Mouse (Mus musculus): Measurements from ENCODE around the gene Grik4.

DNA sequence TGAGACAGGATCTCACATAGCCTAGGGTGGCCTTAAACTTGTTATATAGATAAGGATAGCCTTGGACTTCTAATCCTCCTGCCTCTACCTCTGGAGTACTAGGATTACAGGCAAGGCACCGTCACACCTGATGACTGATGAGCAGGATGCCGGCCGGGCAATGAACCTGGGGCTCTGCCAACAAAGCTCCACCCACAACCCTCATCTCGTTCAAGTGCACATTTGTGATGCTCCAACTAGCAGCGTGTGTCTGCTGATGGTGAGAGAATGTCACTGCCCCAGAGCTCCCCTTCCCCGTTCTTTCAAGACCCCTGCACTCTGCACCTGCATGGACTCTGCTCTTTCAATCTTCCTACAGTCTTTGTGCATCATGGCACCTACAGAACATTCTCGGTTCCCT is 12.1 kb downstream of the Grik4 start:
- TF ChIP-seq CTCF (IDR thresholded peaks at IDR 0.05; ENCODE audit: borderline replicate concordance, insufficient read depth, low read length), result no peak
- TF ChIP-seq POLR2A (IDR thresholded peaks at IDR 0.05; ENCODE audit: low read depth, low read length), result no peak

Measured in embryonic fibroblast, embryonic 13.5 days (primary cell).